31 mouse cellular contexts compared by ENCODE assay signal in genomic region chr7:16420493-16421118, GRCm38 (mm10). TPM values are rescaled to one million over a fixed set of nuclear protein-coding genes. Genes with fewer than 3 reads are reported as not detected.
DNase-seq lines count a peak whose midpoint lies in the region; ATAC-seq and TF ChIP-seq lines count a peak whose summit lies in the region.
"Had no signal": no experiment of that assay in that cellular context is flagged by ENCODE, and none has a peak within 500 bp of the region (broad histone marks: within the 10 kb centered on the region; RNA-seq: fewer than 3 reads in every experiment).

No protein-coding gene starts in this region.

- 0 out of 2 replicates have a peak, but pooled peaks cover 3% of the 10 kb centered on the region for H3K79me2 ChIP-seq in liver, adult 2 months (ENCODE audit: control insufficient read depth, insufficient read depth, low read length)

- DNase-seq in heart, adult 11 months = no peak
- DNase-seq in liver, adult 2 months (ENCODE audit: extremely low read depth, low read depth, low spot score) = peak; percentile 88
- no peak for DNase-seq in liver, embryonic 11.5 days (ENCODE audit: low spot score)
- DNase-seq in midbrain, postnatal 0 days (ENCODE audit: low spot score) = no peak
- DNase-seq: adrenal gland, postnatal 36 days; cerebellum, adult 9-11 months; gastrocnemius, postnatal 10 days; heart, adult 18-20 months; heart, postnatal 14 days; layer of hippocampus, postnatal 36 days; lung, adult 18-20 months; lung, postnatal 10 days; retina, postnatal 1 day; right cerebral cortex, postnatal 25 days; thymus, adult 2 months; thymus, postnatal 4 days had no signal

- no peaks in the 10 kb centered on the region for H3K9me3 ChIP-seq in heart, embryonic 13.5 days
- no peaks in the 10 kb centered on the region for H3K9me3 ChIP-seq in liver, embryonic 11.5 days (ENCODE audit: control insufficient read depth, low read length)
- no peaks in the 10 kb centered on the region for H3K9me3 ChIP-seq in midbrain, postnatal 0 days (ENCODE audit: low read length)
- no peaks in the 10 kb centered on the region for H3K9me3 ChIP-seq in forebrain, embryonic 12.5 days
- H3K9me3 ChIP-seq: embryonic facial prominence, embryonic 15.5 days; forebrain, embryonic 15.5 days; heart, embryonic 12.5 days had no signal

- no peak for TF ChIP-seq POLR2A in liver, adult 2 months (IDR thresholded peaks at IDR 0.05; ENCODE audit: extremely low read depth, insufficient read depth, low read length)
- TF ChIP-seq POLR2A in small intestine, adult 2 months (IDR thresholded peaks at IDR 0.05; ENCODE audit: low read depth, low read length) = peak; percentile 46; the same call in 1 of the 2 replicates

- 0 out of 2 replicates have a peak overlapping the region, but pooled peaks have one; percentile 25 for H3K9ac ChIP-seq in heart, embryonic 13.5 days
- H3K9ac ChIP-seq in liver, adult 2 months (ENCODE audit: low read depth, low read length) = peak overlapping the region; percentile 42; the same call in 1 of the 2 replicates
- no peak overlapping the region for H3K9ac ChIP-seq in liver, embryonic 11.5 days (ENCODE audit: low read depth, low read length)
- no peak overlapping the region for H3K9ac ChIP-seq in midbrain, postnatal 0 days (replicated peaks; ENCODE audit: low read length, poor library complexity, severe bottlenecking)
- H3K9ac ChIP-seq in forebrain, embryonic 12.5 days = no peak overlapping the region
- H3K9ac ChIP-seq: embryonic facial prominence, embryonic 15.5 days; forebrain, embryonic 15.5 days; heart, embryonic 12.5 days had no signal

- no peak for ATAC-seq in heart, embryonic 13.5 days (ENCODE audit: extremely low read depth, insufficient number of reproducible peaks, low FRiP score, low TSS enrichment)
- ATAC-seq in liver, embryonic 11.5 days (replicated peaks; ENCODE audit: low FRiP score) = no peak
- ATAC-seq in midbrain, postnatal 0 days (ENCODE audit: low FRiP score) = no peak
- ATAC-seq in CD4-positive, CD25-positive, alpha-beta regulatory T cell, adult 4 months = no peak
- ATAC-seq in forebrain, embryonic 12.5 days (ENCODE audit: low FRiP score) = no peak
- ATAC-seq: forebrain, embryonic 15.5 days; hindbrain, postnatal 0 days had no signal

- no peak overlapping the region for H3K4me2 ChIP-seq in heart, embryonic 13.5 days
- no peak overlapping the region for H3K4me2 ChIP-seq in liver, embryonic 11.5 days
- H3K4me2 ChIP-seq in midbrain, postnatal 0 days (ENCODE audit: low read depth, low read length, poor library complexity, severe bottlenecking) = no peak overlapping the region
- H3K4me2 ChIP-seq in forebrain, embryonic 12.5 days = no peak overlapping the region
- H3K4me2 ChIP-seq: embryonic facial prominence, embryonic 15.5 days; forebrain, embryonic 15.5 days; heart, embryonic 12.5 days; midbrain, embryonic 11.5 days had no signal

- peaks cover 100% of the 10 kb centered on the region for H3K36me3 ChIP-seq in heart, embryonic 13.5 days
- peaks cover 49% of the 10 kb centered on the region for H3K36me3 ChIP-seq in liver, adult 2 months (ENCODE audit: control insufficient read depth, insufficient read depth, low read length)
- H3K36me3 ChIP-seq in liver, embryonic 11.5 days (ENCODE audit: control insufficient read depth, insufficient read depth, low read length) = peaks cover 72% of the 10 kb centered on the region
- peaks cover 68% of the 10 kb centered on the region for H3K36me3 ChIP-seq in small intestine, adult 2 months (ENCODE audit: control insufficient read depth, insufficient read depth, low read length)
- H3K36me3 ChIP-seq in midbrain, postnatal 0 days (ENCODE audit: insufficient read depth, low read length) = peaks cover 60% of the 10 kb centered on the region
- peaks cover 96% of the 10 kb centered on the region for H3K36me3 ChIP-seq in forebrain, embryonic 12.5 days (replicated peaks)

- TF ChIP-seq CTCF in liver, adult 2 months (IDR thresholded peaks at IDR 0.05; ENCODE audit: low read depth, low read length) = no peak
- TF ChIP-seq CTCF in small intestine, adult 2 months (IDR thresholded peaks at IDR 0.05; ENCODE audit: extremely low read depth, insufficient read length, insufficient replicate concordance, low read depth, low read length) = no peak
- no peak for TF ChIP-seq CTCF in midbrain, postnatal 0 days (IDR thresholded peaks at IDR 0.05)

- H3K4me3 ChIP-seq in heart, embryonic 13.5 days = no peak overlapping the region
- H3K4me3 ChIP-seq in liver, adult 2 months (ENCODE audit: insufficient read depth, low read depth, low read length) = no peak overlapping the region
- no peak overlapping the region for H3K4me3 ChIP-seq in liver, embryonic 11.5 days (ENCODE audit: low read depth, low read length)
- no peak overlapping the region for H3K4me3 ChIP-seq in small intestine, adult 2 months (ENCODE audit: low read depth, low read length)
- no peak overlapping the region for H3K4me3 ChIP-seq in midbrain, postnatal 0 days (ENCODE audit: low read depth, low read length)
- H3K4me3 ChIP-seq in forebrain, embryonic 12.5 days (replicated peaks) = no peak overlapping the region
- H3K4me3 ChIP-seq: embryonic facial prominence, embryonic 15.5 days; forebrain, embryonic 15.5 days; heart, embryonic 12.5 days had no signal

- H3K4me1 ChIP-seq in heart, embryonic 13.5 days = peaks cover 20% of the 10 kb centered on the region
- peaks cover 35% of the 10 kb centered on the region for H3K4me1 ChIP-seq in liver, adult 2 months (ENCODE audit: control insufficient read depth, insufficient read depth, low read length)
- no peaks in the 10 kb centered on the region for H3K4me1 ChIP-seq in liver, embryonic 11.5 days (replicated peaks; ENCODE audit: control insufficient read depth, insufficient read depth, low read length)
- peaks cover 45% of the 10 kb centered on the region for H3K4me1 ChIP-seq in small intestine, adult 2 months (ENCODE audit: control insufficient read depth, insufficient read depth, insufficient read length, low read length)
- H3K4me1 ChIP-seq in midbrain, postnatal 0 days (ENCODE audit: insufficient read depth, low read length) = no peaks in the 10 kb centered on the region
- H3K4me1 ChIP-seq in forebrain, embryonic 12.5 days = no peaks in the 10 kb centered on the region
- H3K4me1 ChIP-seq: embryonic facial prominence, embryonic 15.5 days; forebrain, embryonic 15.5 days had no signal

- no peaks in the 10 kb centered on the region for H3K27me3 ChIP-seq in heart, embryonic 13.5 days (replicated peaks)
- no peaks in the 10 kb centered on the region for H3K27me3 ChIP-seq in liver, adult 2 months (ENCODE audit: control insufficient read depth, insufficient read depth, low read length)
- no peaks in the 10 kb centered on the region for H3K27me3 ChIP-seq in liver, embryonic 11.5 days (replicated peaks; ENCODE audit: control insufficient read depth, insufficient read depth, low read length)
- H3K27me3 ChIP-seq in small intestine, adult 2 months (ENCODE audit: control insufficient read depth, insufficient read depth, low read length) = no peaks in the 10 kb centered on the region
- H3K27me3 ChIP-seq in midbrain, postnatal 0 days (ENCODE audit: insufficient read depth, low read length) = no peaks in the 10 kb centered on the region
- H3K27me3 ChIP-seq in forebrain, embryonic 12.5 days = no peaks in the 10 kb centered on the region
- H3K27me3 ChIP-seq: embryonic facial prominence, embryonic 15.5 days; forebrain, embryonic 15.5 days; heart, embryonic 12.5 days had no signal

- 88% methylated on average over 8 of the region's 8 CpGs for WGBS in heart, embryonic 13.5 days
- WGBS in liver, adult 2 months = 64% methylated on average over 8 of the region's 8 CpGs
- 91% methylated on average over 8 of the region's 8 CpGs for WGBS in liver, embryonic 11.5 days
- 34% methylated on average over 8 of the region's 8 CpGs for WGBS in small intestine, adult 2 months
- 98% methylated on average over 8 of the region's 8 CpGs for WGBS in midbrain, postnatal 0 days
- 93% methylated on average over 8 of the region's 8 CpGs for WGBS in forebrain, embryonic 12.5 days

- no peak overlapping the region for H3K27ac ChIP-seq in heart, embryonic 13.5 days (replicated peaks)
- peak overlapping the region; percentile 66 for H3K27ac ChIP-seq in liver, adult 2 months (replicated peaks; ENCODE audit: insufficient read depth, low read depth, low read length)
- no peak overlapping the region for H3K27ac ChIP-seq in liver, embryonic 11.5 days (ENCODE audit: low read depth, low read length)
- H3K27ac ChIP-seq in small intestine, adult 2 months (ENCODE audit: insufficient read depth, low read depth, low read length) = peak overlapping the region; percentile 99
- H3K27ac ChIP-seq in midbrain, postnatal 0 days (ENCODE audit: low read depth, low read length) = no peak overlapping the region
- no peak overlapping the region for H3K27ac ChIP-seq in forebrain, embryonic 12.5 days
- H3K27ac ChIP-seq: embryonic facial prominence, embryonic 15.5 days; forebrain, embryonic 15.5 days; hindbrain, postnatal 0 days; kidney, postnatal 0 days had no signal

RNA-seq across cellular contexts. Expression of gene Zc3h4, which starts 19.9 kb away (rescaled TPM):
- 8.2 and 8.7 TPM in 2 replicates for polyA plus RNA-seq in heart, embryonic 13.5 days (2015; fragmentation: Nextera tagmentation; extraction: Ambion mirVana)
- total RNA-seq in liver, adult 2 months (2014; rRNA removed) = 5.2 and 7.5 TPM in 2 replicates
- 11.1 and 14.3 TPM in 2 replicates for polyA plus RNA-seq in liver, adult 2 months (2012; rRNA removed)
- 14.1 and 18.6 TPM in 2 replicates for polyA plus RNA-seq in liver, embryonic 11.5 days (2014; fragmentation: Nextera tagmentation; extraction: Ambion mirVana)
- 23.3 and 60.6 TPM in 2 replicates for polyA plus RNA-seq in small intestine, adult 2 months (2012; rRNA removed)
- 38.4 and 41.1 TPM in 2 replicates for total RNA-seq in midbrain, postnatal 0 days (2014; rRNA removed)
- polyA plus RNA-seq in midbrain, postnatal 0 days (2015; fragmentation: Nextera tagmentation; extraction: Ambion mirVana) = 9.2 and 9.7 TPM in 2 replicates
- polyA plus RNA-seq in CD4-positive, CD25-positive, alpha-beta regulatory T cell, adult 4 months (2017; shearing (Covaris generic)) = 10 to 100 TPM; 13.5 to 18.0 TPM
- 25.5 and 27.0 TPM in 2 replicates for polyA plus RNA-seq in forebrain, embryonic 12.5 days (2016; fragmentation: Nextera tagmentation; extraction: Ambion mirVana)

RNA-seq across cellular contexts. Expression of gene Tmem160, which starts 32.0 kb away (rescaled TPM):
- polyA plus RNA-seq in heart, embryonic 13.5 days (2015; fragmentation: Nextera tagmentation; extraction: Ambion mirVana) = 73.2 and 79.2 TPM in 2 replicates
- total RNA-seq in liver, adult 2 months (2014; rRNA removed) = 31.7 and 32.0 TPM in 2 replicates
- 114 and 128 TPM in 2 replicates for polyA plus RNA-seq in liver, adult 2 months (2012; rRNA removed)
- 54.4 and 54.5 TPM in 2 replicates for polyA plus RNA-seq in liver, embryonic 11.5 days (2014; fragmentation: Nextera tagmentation; extraction: Ambion mirVana)
- polyA plus RNA-seq in small intestine, adult 2 months (2012; rRNA removed) = 156 and 330 TPM in 2 replicates
- total RNA-seq in midbrain, postnatal 0 days (2014; rRNA removed) = 43.1 and 55.6 TPM in 2 replicates
- polyA plus RNA-seq in midbrain, postnatal 0 days (2015; fragmentation: Nextera tagmentation; extraction: Ambion mirVana) = 105 and 108 TPM in 2 replicates
- 1 to 10 TPM; 2.5 to 4.9 TPM for polyA plus RNA-seq in CD4-positive, CD25-positive, alpha-beta regulatory T cell, adult 4 months (2017; shearing (Covaris generic))
- polyA plus RNA-seq in forebrain, embryonic 12.5 days (2016; fragmentation: Nextera tagmentation; extraction: Ambion mirVana) = 42.4 and 53.1 TPM in 2 replicates

RNA-seq across cellular contexts. Expression of gene Sae1, which starts 33.0 kb away (rescaled TPM):
- polyA plus RNA-seq in heart, embryonic 13.5 days (2015; fragmentation: Nextera tagmentation; extraction: Ambion mirVana) = 210 and 223 TPM in 2 replicates
- total RNA-seq in liver, adult 2 months (2014; rRNA removed) = 15.8 and 16.1 TPM in 2 replicates
- polyA plus RNA-seq in liver, adult 2 months (2012; rRNA removed) = 11.5 and 25.8 TPM in 2 replicates
- 267 and 287 TPM in 2 replicates for polyA plus RNA-seq in liver, embryonic 11.5 days (2014; fragmentation: Nextera tagmentation; extraction: Ambion mirVana)
- polyA plus RNA-seq in small intestine, adult 2 months (2012; rRNA removed) = 9.8 and 15.0 TPM in 2 replicates
- 84.6 and 98.2 TPM in 2 replicates for total RNA-seq in midbrain, postnatal 0 days (2014; rRNA removed)
- polyA plus RNA-seq in midbrain, postnatal 0 days (2015; fragmentation: Nextera tagmentation; extraction: Ambion mirVana) = 195 and 199 TPM in 2 replicates
- 10 to 100 TPM; 69.0 to 85.6 TPM for polyA plus RNA-seq in CD4-positive, CD25-positive, alpha-beta regulatory T cell, adult 4 months (2017; shearing (Covaris generic))
- 403 and 415 TPM in 2 replicates for polyA plus RNA-seq in forebrain, embryonic 12.5 days (2016; fragmentation: Nextera tagmentation; extraction: Ambion mirVana)

RNA-seq across cellular contexts. Expression of gene Npas1, which starts 56.9 kb away (rescaled TPM):
- polyA plus RNA-seq in heart, embryonic 13.5 days (2015; fragmentation: Nextera tagmentation; extraction: Ambion mirVana) = 0.36 and 0.37 TPM in 2 replicates
- total RNA-seq in liver, adult 2 months (2014; rRNA removed) = not detected in 2 replicates
- not detected in 2 replicates for polyA plus RNA-seq in liver, adult 2 months (2012; rRNA removed)
- polyA plus RNA-seq in liver, embryonic 11.5 days (2014; fragmentation: Nextera tagmentation; extraction: Ambion mirVana) = 0.18 and 0.22 TPM in 2 replicates
- polyA plus RNA-seq in small intestine, adult 2 months (2012; rRNA removed) = 0.05 TPM in 1 of 2 replicates, not detected in the other
- total RNA-seq in midbrain, postnatal 0 days (2014; rRNA removed) = 9.4 and 11.1 TPM in 2 replicates
- 9.5 and 12.3 TPM in 2 replicates for polyA plus RNA-seq in midbrain, postnatal 0 days (2015; fragmentation: Nextera tagmentation; extraction: Ambion mirVana)
- not detected for polyA plus RNA-seq in CD4-positive, CD25-positive, alpha-beta regulatory T cell, adult 4 months (2017; shearing (Covaris generic))
- polyA plus RNA-seq in forebrain, embryonic 12.5 days (2016; fragmentation: Nextera tagmentation; extraction: Ambion mirVana) = 1.8 and 2.0 TPM in 2 replicates
- total RNA-seq: adrenal gland, postnatal 36 days; common myeloid progenitor, adult 5-6 weeks; gastrocnemius, postnatal 10 days; heart, adult 18-20 months; heart, postnatal 14 days; monocyte, adult 5-6 weeks; neutrophil, adult 5-6 weeks had no signal
- polyA plus RNA-seq: limb, embryonic 11.5 days; spleen, adult 2 months had no signal

Comparison
In these comparisons a context has a peak if more than half of its experiments do, and no peak if none do; other contexts are left out.
1. H3K27ac ChIP-seq: peak in liver, adult 2 months (single experiment) and small intestine, adult 2 months (single experiment); none in heart, embryonic 13.5 days (single experiment), liver, embryonic 11.5 days (single experiment), midbrain, postnatal 0 days (single experiment) and forebrain, embryonic 12.5 days (single experiment).
2. H3K9ac ChIP-seq: peak in heart, embryonic 13.5 days (single experiment) and liver, adult 2 months (single experiment); none in liver, embryonic 11.5 days (single experiment), midbrain, postnatal 0 days (single experiment) and forebrain, embryonic 12.5 days (single experiment).